Mouse (Mus musculus): ENCODE results near the gene Ppp1r13b.
"Not testable (repeated sequence)": the region's sequence is repeated elsewhere in the genome, so short reads cannot be mapped to it uniquely, and the experiment has no call there.

Gene Ppp1r13b

GRCm38 (mm10) chr12:111907970-111908681, at the start of gene Ppp1r13b:
TSS of gene Ppp1r13b (minus strand) at chr12:111908110.
- DNase-seq = peak; percentile 96

GRCm38 (mm10) chr12:111956173-111956572, 48.3 kb upstream of the Ppp1r13b start:
- no peak for DNase-seq

- no peak for DNase-seq
These were observed 43.8 kb upstream of the Ppp1r13b start for GRCm38 (mm10) chr12:111951701-111952100.

GRCm38 (mm10) chr12:111950486-111950885, 42.6 kb upstream of the Ppp1r13b start:
- no peak for DNase-seq

GRCm38 (mm10) chr12:111946716-111947115, 38.8 kb upstream of the Ppp1r13b start:
- peak; percentile 78 for DNase-seq

- not testable (repeated sequence) for DNase-seq
These were observed 38.1 kb upstream of the Ppp1r13b start for GRCm38 (mm10) chr12:111945765-111946655.

- DNase-seq = no peak
These were observed 37.2 kb upstream of the Ppp1r13b start for GRCm38 (mm10) chr12:111945115-111945514.

- not testable (repeated sequence) for DNase-seq
These were observed 36.4 kb upstream of the Ppp1r13b start for GRCm38 (mm10) chr12:111944065-111944987.

- no peak for DNase-seq
These were observed 35.6 kb upstream of the Ppp1r13b start for GRCm38 (mm10) chr12:111943421-111944064.

GRCm38 (mm10) chr12:111938623-111939177, 30.8 kb upstream of the Ppp1r13b start:
- DNase-seq = no peak

GRCm38 (mm10) chr12:111936706-111937550, 29.0 kb upstream of the Ppp1r13b start:
- DNase-seq = no peak

GRCm38 (mm10) chr12:111933971-111934370, 26.1 kb upstream of the Ppp1r13b start:
- DNase-seq = no peak

- no peak for DNase-seq
These were observed 25.3 kb upstream of the Ppp1r13b start for GRCm38 (mm10) chr12:111933032-111933704.

- no peak for DNase-seq
These were observed 24.6 kb upstream of the Ppp1r13b start for GRCm38 (mm10) chr12:111932513-111932912.

GRCm38 (mm10) chr12:111931411-111932025, 23.6 kb upstream of the Ppp1r13b start:
- DNase-seq = no peak

- DNase-seq = no peak
These were observed 20.6 kb upstream of the Ppp1r13b start for GRCm38 (mm10) chr12:111928411-111928966.

- no peak for DNase-seq
These were observed 19.4 kb upstream of the Ppp1r13b start for GRCm38 (mm10) chr12:111927338-111927737.

- no peak for DNase-seq
These were observed 15.2 kb upstream of the Ppp1r13b start for GRCm38 (mm10) chr12:111923117-111923516.

GRCm38 (mm10) chr12:111920046-111920445, 12.1 kb upstream of the Ppp1r13b start:
- peak; percentile 91 for DNase-seq

Data from cerebellum, adult 9-11 months (tissue).